Mouse (Mus musculus) stomach, embryonic 14.5 days (tissue): ENCODE data around the gene Map2k7. TPM values are rescaled to one million over a fixed set of nuclear protein-coding genes. Genes with fewer than 3 reads are reported as not detected.

Experiments
- ATAC-seq: fragments of 200-750 bp; cut with Nextera tagmentation; 2 replicates; pipeline ENCODE4 v1.8.0; 2017; ENCODE audit warnings: low read depth, moderate TSS enrichment; ENCODE audit not compliant: insufficient number of reproducible peaks, insufficient read depth, low FRiP score
- H3K27ac ChIP-seq: fragments of 300-500 bp; sonication (generic); 2 replicates; pipeline ENCODE4 v1.5.1; 2014; ENCODE audit warnings: mild to moderate bottlenecking, low read length, moderate library complexity, mixed read lengths
- H3K27me3 ChIP-seq: fragments of 300-500 bp; sonication (generic); 2 replicates; pipeline ENCODE4 v1.6.1; 2014; ENCODE audit warnings: low read length, control low read depth, mixed read lengths; ENCODE audit not compliant: control insufficient read depth, insufficient read depth
- H3K36me3 ChIP-seq: fragments of 300-500 bp; sonication (generic); 2 replicates; pipeline ENCODE4 v1.6.1; 2014; ENCODE audit warnings: mild to moderate bottlenecking, control low read depth, low read length, moderate library complexity, mixed read lengths; ENCODE audit not compliant: control insufficient read depth, insufficient read depth
- H3K4me1 ChIP-seq: fragments of 300-500 bp; sonication (generic); 2 replicates; pipeline ENCODE4 v1.6.1; 2014; ENCODE audit warnings: low read length, control low read depth, mixed read lengths; ENCODE audit not compliant: control insufficient read depth, insufficient read depth
- H3K4me2 ChIP-seq: fragments of 300-500 bp; sonication (generic); replicated peaks from 2 replicates; pipeline ENCODE4 v1.6.1; 2014; ENCODE audit warnings: low read depth, low read length, control low read depth
- H3K4me3 ChIP-seq: fragments of 300-500 bp; sonication (generic); 2 replicates; pipeline ENCODE4 v1.5.1; 2014; ENCODE audit warnings: low read depth, low read length, control low read depth
- H3K9ac ChIP-seq: fragments of 300-500 bp; sonication (generic); replicated peaks from 2 replicates; pipeline ENCODE4 v1.6.1; 2014; ENCODE audit warnings: low read depth, mild to moderate bottlenecking, control low read depth, low read length, moderate library complexity, mixed read lengths
- H3K9me3 ChIP-seq: fragments of 300-500 bp; sonication (generic); 2 replicates; pipeline ENCODE4 v1.6.1; 2016; ENCODE audit warnings: low read depth, low read length, control low read depth; ENCODE audit not compliant: control insufficient read depth
- WGBS: fragments of 180-500 bp; shearing (Covaris S2); extraction: QIAGEN DNeasy Blood & Tissue Kit; methylation state at CpG from one replicate; pipeline ENCODE4 v1.1.7; 2014; 5-methylcytosine and 5-hydroxymethylcytosine counted together
- polyA plus RNA-seq: library from polyadenylated mRNA; unstranded; fragments of >200 nt; fragmentation: Nextera tagmentation; extraction: Ambion mirVana; gene quantifications from 2 replicates; pipeline ENCODE4 v1.2.1, GENCODE M21; 2014

The Map2k7 gene
- polyA plus RNA-seq, 1 experiment from 2014 or later, result 26.0 TPM

DNA sequence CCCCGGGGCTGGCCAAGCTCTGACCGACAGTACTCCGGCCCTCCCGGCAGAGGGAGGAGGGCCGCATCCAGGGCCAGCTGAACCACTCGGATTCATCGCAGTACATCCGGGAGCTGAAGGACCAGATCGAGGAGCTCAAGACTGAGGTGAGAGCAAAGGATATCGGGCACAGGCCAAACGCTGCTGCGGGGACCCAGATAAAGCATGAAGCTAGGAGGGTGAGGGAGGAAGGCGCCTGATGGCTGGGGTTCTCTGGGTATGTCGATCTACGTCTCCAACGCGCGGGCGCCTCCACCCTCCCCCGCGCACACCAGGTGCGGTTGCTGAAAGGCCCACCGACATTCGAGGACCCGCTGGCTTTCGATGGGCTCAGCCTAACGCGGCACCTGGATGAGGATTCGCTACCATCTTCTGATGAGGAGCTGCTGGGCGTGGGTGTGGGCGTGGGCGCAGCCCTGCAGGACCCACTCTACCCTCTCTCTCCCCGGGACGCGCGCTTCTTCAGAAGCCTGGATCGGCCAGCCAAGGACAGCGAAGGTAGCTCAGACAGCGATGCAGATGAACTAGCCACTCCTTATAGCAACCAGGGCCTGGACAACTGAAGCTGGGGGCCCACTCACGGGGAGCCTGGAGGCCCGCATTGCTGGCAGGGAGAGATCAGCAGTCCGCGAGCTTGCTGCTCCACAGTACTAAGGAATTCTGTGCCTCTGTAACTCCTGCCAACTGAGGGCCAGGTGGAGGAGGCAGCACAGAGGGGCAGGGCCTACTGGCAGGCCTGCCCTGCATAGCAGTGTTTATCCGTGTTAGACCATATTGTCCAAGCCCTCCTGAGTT, 32.1 kb upstream of the Map2k7 start:
- Histone ChIP-seq H3K9me3 (no peaks in the 10 kb centered on the region), H3K9ac (no peak overlapping the region), H3K4me3 (no peak overlapping the region), H3K36me3 (no peaks in the 10 kb centered on the region; the same call in 1 of the 2 replicates), H3K27ac (no peak overlapping the region), H3K27me3 (peaks cover 7% of the 10 kb centered on the region; the same call in 1 of the 2 replicates), H3K4me1 (peaks cover 3% of the 10 kb centered on the region; the same call in 1 of the 2 replicates), H3K4me2 (peak overlapping the region; percentile 23; the same call in 1 of the 2 replicates)
- WGBS, result 18% methylated on average over 44 of the region's 44 CpGs
- ATAC-seq, result peak; percentile 47

DNA sequence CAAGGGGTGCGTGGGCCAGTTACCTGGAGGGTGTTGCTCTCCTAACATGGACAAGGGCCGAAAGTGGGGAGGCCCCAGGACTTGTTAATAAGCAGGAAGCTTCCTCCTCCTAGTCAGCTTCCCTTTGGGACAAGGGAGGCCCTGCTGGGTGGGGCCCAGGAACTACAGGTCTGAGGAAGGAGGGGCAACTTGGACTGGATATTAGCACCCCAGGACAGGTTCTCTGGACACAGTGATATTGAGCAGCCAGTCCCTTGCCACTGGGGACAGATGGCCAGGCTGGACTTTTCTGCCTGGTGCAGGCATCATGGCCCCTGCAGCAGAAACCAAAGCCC, 31.6 kb upstream of the Map2k7 start:
- ATAC-seq, result 0 out of 2 replicates have a peak, but pooled peaks have one; percentile 10
- peaks cover 7% of the 10 kb centered on the region; the same call in 1 of the 2 replicates for H3K27me3 ChIP-seq
- H3K9me3 ChIP-seq, result no peaks in the 10 kb centered on the region
- WGBS, result 60% methylated on average over 2 of the region's 2 CpGs
- no peak overlapping the region; the same call in 1 of the 2 replicates for H3K4me2 ChIP-seq
- no peak overlapping the region for H3K9ac ChIP-seq
- no peaks in the 10 kb centered on the region; the same call in 1 of the 2 replicates for H3K36me3 ChIP-seq
- H3K4me1 ChIP-seq, result peaks cover 3% of the 10 kb centered on the region; the same call in 1 of the 2 replicates
- no peak overlapping the region for H3K4me3 ChIP-seq
- no peak overlapping the region for H3K27ac ChIP-seq

DNA sequence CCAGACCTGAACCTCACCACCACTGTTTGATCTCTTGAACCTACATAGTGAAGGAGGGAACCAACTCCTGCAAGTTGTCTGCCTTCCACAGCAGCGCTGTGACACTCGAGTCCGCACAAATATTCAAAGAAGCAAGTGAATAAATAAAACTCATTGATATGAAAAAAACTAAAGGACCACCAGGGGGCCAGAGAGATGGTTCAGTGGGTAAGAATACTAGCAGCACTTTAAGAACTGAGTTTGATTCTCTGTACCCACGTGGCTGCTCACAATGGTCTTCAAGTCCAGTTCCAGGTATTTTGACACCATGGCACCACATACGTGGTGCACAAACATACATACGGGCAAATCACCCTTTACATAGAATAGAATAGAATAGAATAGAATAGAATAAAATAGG, 27.4 kb upstream of the Map2k7 start:
- H3K36me3 ChIP-seq, result no peaks in the 10 kb centered on the region; the same call in 1 of the 2 replicates

DNA sequence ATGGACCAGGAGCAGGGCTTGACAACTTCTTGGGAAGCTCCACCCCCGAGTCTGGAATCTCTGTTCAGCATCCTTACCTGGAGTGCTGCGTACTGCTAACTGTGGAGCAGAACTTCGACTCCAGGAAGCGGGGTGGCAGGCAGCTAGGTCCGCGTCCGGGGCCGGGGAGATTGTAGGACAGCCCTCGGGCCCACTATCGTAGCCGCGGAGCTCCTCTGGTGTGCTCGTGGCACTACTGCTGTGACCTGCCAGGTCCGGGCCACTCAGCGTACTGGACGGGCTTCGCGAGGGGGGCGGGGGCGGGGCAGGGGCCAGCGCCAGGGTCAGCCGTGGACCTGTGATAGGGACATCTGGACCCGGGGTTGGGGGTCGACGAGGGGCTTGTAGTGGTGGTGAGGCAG, 25.7 kb upstream of the Map2k7 start:
- H3K4me1 ChIP-seq, result no peaks in the 10 kb centered on the region
- peak overlapping the region; percentile 41 for H3K4me3 ChIP-seq
- WGBS, result 1% methylated on average over 25 of the region's 25 CpGs
- no peaks in the 10 kb centered on the region for H3K9me3 ChIP-seq
- 0 out of 2 replicates have a peak overlapping the region, but pooled peaks have one; percentile 14 for H3K9ac ChIP-seq
- H3K4me2 ChIP-seq, result peak overlapping the region; percentile 89
- H3K27me3 ChIP-seq, result no peaks in the 10 kb centered on the region
- no peak overlapping the region; the same call in 1 of the 2 replicates for H3K27ac ChIP-seq
- peak; percentile 10; the same call in 1 of the 2 replicates for ATAC-seq
- H3K36me3 ChIP-seq, result no peaks in the 10 kb centered on the region; the same call in 1 of the 2 replicates

More for the DNA sequence above, 27.4 kb upstream of the Map2k7 start:
- Histone ChIP-seq H3K4me1 (no peaks in the 10 kb centered on the region; the same call in 1 of the 2 replicates), H3K9me3 (no peaks in the 10 kb centered on the region), H3K4me2 (no peak overlapping the region), H3K4me3 (no peak overlapping the region), H3K27ac (no peak overlapping the region), H3K27me3 (0 out of 2 replicates have a peak, but pooled peaks cover under 1% of the 10 kb centered on the region), H3K9ac (no peak overlapping the region)
- ATAC-seq, result no peak
- WGBS, result 77% methylated on average over 6 of the region's 6 CpGs

DNA sequence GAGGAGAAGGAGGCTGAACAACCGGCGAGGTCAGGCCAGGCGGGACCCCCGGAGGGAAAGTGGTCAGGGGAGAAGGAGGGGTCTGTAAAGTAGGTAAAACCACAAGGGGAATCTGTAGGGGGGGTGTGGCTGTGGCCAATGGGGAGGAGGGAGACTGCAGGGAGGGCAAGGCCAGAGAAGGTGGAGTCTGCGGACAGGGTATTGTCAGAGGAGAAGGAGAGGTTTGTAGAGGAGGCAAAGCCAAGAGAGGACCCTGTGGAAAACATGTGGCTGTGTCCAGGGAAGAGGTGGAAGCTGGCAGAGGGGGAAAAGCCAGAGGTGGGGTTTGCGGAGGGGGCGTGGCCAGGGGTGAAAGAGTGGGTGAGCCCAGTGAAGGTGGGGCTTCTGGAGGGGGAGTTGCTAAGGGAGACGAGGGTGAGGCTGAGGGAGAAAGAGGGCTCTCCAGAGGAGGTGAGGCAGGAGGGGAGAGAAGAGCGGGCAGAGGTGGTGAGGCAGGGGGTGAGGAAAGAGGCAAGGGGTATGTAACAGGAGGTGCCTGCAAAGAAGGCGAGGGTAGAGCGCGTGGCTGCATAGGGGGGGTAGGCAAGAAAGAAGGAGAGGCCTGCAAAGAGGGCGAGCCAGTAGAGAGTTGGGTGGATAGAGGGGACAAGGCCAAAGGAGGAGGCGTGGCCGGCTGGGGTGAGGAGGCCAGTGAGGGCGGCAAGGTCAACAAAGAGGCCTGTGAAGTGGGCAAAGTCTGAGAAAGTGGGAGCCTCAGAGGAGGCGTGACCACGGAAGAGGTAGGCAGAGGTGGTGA, 25.1 kb upstream of the Map2k7 start:
- peak; percentile 77 for ATAC-seq

DNA sequence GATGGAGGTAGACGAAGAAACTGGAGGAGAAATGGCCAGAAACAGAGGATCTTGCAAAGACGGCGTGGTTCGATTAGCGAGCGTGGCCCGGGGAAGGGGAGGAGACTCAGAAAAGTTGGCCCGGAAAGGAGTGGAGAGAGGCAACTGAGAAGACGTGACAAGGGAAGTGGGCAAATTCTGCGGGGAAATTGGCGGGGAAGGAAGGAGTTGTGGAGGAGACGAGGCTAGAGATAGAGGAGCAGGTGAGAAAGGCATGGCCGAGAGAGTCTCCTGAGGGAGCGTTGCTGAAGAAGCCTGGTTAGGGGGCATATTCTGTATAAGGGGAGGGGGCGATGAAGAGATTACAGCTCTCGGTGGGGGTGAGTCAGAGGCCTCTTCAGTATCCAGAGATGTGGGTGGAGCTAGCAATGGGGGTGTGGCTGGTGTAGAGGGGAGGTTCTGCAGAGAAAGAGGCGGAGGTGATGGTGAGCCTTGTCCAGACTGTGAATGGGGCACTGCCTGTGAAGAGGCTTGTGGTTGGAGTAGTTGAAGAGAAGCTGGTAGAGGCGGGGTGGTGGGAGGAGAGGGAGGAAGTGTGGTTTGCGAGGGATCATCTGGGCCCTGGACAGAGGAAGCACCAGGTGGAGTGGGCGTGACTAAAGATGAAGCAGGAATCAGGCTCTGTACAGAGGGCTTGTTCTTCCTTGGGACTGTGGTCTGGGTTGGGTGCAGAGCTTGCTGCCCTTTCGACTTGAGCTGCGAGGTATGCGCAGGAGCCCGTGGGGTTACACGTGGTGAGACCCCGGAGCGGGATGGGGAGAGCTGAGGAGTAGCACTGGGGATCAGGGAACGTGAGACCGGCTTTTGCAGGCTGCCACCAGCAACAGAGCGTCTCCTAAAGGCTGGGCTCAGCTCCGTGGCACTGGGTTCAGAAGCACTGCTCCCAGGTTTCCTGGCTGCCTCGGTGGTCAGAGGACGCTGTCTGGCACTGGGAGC, 24.2 kb upstream of the Map2k7 start:
- Histone ChIP-seq H3K36me3 (no peaks in the 10 kb centered on the region; the same call in 1 of the 2 replicates), H3K4me1 (no peaks in the 10 kb centered on the region), H3K27me3 (no peaks in the 10 kb centered on the region), H3K4me3 (peak overlapping the region; percentile 41), H3K9ac (no peak overlapping the region), H3K4me2 (peak overlapping the region; percentile 89), H3K9me3 (no peaks in the 10 kb centered on the region), H3K27ac (peak overlapping the region; percentile 49)
- ATAC-seq, result peak; percentile 61
- WGBS, result 10% methylated on average over 33 of the region's 33 CpGs

More for the DNA sequence above, 25.1 kb upstream of the Map2k7 start:
- H3K9me3 ChIP-seq, result no peaks in the 10 kb centered on the region
- H3K27ac ChIP-seq, result peak overlapping the region; percentile 49
- H3K4me1 ChIP-seq, result no peaks in the 10 kb centered on the region
- peak overlapping the region; percentile 41 for H3K4me3 ChIP-seq
- H3K27me3 ChIP-seq, result no peaks in the 10 kb centered on the region
- H3K4me2 ChIP-seq, result peak overlapping the region; percentile 89
- WGBS, result 3% methylated on average over 18 of the region's 18 CpGs
- H3K36me3 ChIP-seq, result no peaks in the 10 kb centered on the region; the same call in 1 of the 2 replicates
- 0 out of 2 replicates have a peak overlapping the region, but pooled peaks have one; percentile 14 for H3K9ac ChIP-seq

DNA sequence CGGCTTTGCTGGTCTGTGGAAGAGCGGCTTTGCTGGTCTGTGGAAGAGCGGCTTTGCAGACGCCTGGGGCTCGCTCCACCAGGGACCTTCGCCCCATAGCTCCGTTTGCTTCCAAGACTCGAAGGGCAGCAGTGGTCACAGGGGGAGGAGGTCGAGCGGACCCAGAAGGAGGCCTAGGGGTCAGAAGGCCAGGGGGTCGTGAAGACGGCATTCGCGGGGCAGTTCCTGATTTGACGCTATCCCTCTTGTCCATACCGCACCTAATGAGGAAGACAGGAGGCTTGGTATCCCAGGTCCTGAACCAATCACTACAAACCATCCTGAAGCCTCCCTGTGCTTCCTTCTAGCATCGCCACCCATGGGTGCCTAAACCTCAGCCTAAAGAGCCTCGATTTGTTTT, 22.2 kb upstream of the Map2k7 start:
- no peak for ATAC-seq
- H3K27ac ChIP-seq, result no peak overlapping the region
- 6% methylated on average over 18 of the region's 18 CpGs for WGBS
- H3K4me1 ChIP-seq, result no peaks in the 10 kb centered on the region
- H3K4me2 ChIP-seq, result peak overlapping the region; percentile 68
- no peaks in the 10 kb centered on the region for H3K36me3 ChIP-seq
- peak overlapping the region; percentile 44 for H3K4me3 ChIP-seq
- no peaks in the 10 kb centered on the region for H3K27me3 ChIP-seq
- no peaks in the 10 kb centered on the region for H3K9me3 ChIP-seq
- H3K9ac ChIP-seq, result peak overlapping the region; percentile 28; the same call in 1 of the 2 replicates
